Mouse (Mus musculus): ENCODE measurements around the gene Hdgfl1. TPM values are rescaled to one million over a fixed set of nuclear protein-coding genes. Genes with fewer than 3 reads are reported as not detected.

Hdgfl1 gene
- not detected in 2 replicates for polyA plus RNA-seq (2016; fragmentation: Nextera tagmentation; extraction: Ambion mirVana)

DNA sequence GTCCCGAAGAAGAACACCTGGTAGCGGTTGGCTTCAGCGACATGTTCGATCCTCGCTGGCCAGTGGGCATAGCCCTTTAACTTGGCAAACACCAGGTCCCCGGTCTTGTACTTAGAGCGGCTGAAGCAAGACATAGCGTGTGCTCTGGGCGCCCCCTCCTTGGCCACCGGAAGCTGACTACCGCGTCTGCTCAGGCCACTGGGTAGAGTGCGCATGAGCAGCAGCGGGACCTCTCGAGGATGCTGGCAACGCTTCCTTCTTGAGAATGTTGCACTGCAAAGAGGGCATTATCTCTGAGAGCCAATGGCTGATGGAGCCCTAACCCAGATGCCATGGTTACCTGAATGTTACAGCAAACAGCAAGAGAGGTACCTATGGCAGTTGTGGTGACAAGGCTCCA, at the start of gene Hdgfl1:
TSS of gene Hdgfl1 (minus strand) at position 211 of the 400 bp plus-strand sequence.
- Histone ChIP-seq H3K4me1 (no peaks in the 10 kb centered on the region), H3K27ac (no peak within 1 kb of the TSS), H3K27me3 (replicated peaks) (no peaks in the 10 kb centered on the region), H3K4me3 (no peak within 1 kb of the TSS), H3K4me2 (no peak within 1 kb of the TSS), H3K36me3 (no peaks in the 10 kb centered on the region), H3K9me3 (replicated peaks) (0 out of 2 replicates have a peak, but pooled peaks cover 4% of the 10 kb centered on the region), H3K9ac (no peak within 1 kb of the TSS)
- 81% methylated on average over 16 of the region's 16 CpGs for WGBS (ENCODE audit: insufficient replicate concordance)
- no peak for ATAC-seq

- Histone ChIP-seq H3K4me1 (no peaks in the 10 kb centered on the region), H3K4me2 (no peak overlapping the region), H3K4me3 (no peak overlapping the region), H3K9me3 (replicated peaks) (no peaks in the 10 kb centered on the region), H3K36me3 (no peaks in the 10 kb centered on the region), H3K27me3 (replicated peaks) (no peaks in the 10 kb centered on the region), H3K27ac (no peak overlapping the region), H3K9ac (no peak overlapping the region)
- ATAC-seq, result no peak
- whole genome bisulfite sequencing (ENCODE audit: insufficient replicate concordance), result 54% methylated on average over 3 of the region's 3 CpGs
Measured at GRCm38 (mm10) chr13:26795460-26795859, 25.5 kb upstream of the Hdgfl1 start.

DNA sequence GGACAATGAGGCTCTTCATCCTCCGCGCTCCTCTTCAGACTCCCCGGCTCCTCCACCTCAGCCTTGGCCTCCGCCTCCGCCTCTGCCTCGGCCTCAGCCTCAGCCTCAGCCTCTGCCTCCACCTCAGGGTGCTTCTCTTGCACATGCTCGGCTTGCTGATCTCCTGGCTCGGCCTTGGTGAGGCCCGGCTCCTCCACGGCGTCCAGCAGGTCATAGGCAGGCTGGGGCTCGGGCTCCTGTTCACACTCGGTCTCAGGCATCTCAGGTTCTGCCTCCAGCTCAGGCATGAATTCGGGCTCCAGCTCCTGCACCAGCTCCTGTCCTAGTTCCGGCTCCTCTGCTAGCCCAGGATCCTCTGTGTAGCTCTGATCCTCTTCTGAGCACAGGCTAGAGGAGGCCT, 541 bp downstream of the Hdgfl1 start:
- H3K4me3 ChIP-seq, result no peak overlapping the region
- no peaks in the 10 kb centered on the region for H3K4me1 ChIP-seq
- no peak overlapping the region for H3K27ac ChIP-seq
- H3K4me2 ChIP-seq, result no peak overlapping the region
- no peaks in the 10 kb centered on the region for H3K27me3 ChIP-seq (replicated peaks)
- ATAC-seq, result no peak
- WGBS (ENCODE audit: insufficient replicate concordance), result 79% methylated on average over 15 of the region's 15 CpGs
- 0 out of 2 replicates have a peak, but pooled peaks cover 4% of the 10 kb centered on the region for H3K9me3 ChIP-seq (replicated peaks)
- no peaks in the 10 kb centered on the region for H3K36me3 ChIP-seq
- H3K9ac ChIP-seq, result no peak overlapping the region

DNA sequence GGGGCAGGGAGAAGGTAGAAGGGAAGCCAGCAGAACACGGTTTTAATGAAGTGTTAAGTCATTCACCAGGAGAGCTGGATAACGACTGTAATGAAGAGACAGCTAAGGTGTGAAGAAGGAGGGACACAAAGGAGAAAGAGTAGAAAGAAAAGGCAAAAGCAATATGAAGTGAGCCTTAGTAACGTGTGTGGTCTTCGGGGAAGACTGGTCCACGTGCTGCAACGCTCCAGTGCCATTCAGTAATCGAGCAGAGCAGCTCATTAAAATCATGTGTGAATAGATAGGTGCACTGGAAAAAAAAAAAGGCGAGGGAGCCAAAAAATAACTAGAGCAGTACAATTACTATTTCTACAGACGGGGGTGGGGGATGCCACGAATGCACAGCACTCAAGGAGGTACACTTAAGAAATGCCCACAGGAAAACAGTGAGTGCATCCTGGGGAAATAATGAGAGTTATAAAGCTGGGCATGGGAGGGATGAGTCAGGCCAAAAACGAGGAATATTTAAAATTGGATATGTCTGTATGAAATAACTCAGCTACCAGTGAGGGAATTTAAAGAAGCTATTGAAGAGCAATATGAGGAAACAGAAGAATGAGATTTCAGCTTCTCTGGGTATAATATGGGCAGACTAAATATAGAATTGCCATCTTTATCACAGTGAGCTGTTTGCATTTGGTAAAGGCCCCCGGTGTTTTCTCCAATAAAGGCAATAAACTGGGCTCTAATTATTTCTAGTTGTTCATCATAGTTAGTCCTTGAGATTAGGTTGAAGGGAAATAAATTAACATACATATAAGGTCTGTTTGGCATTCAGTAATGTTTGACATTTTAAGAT, 7.8 kb downstream of the Hdgfl1 start:
- Histone ChIP-seq H3K27me3 (replicated peaks) (no peaks in the 10 kb centered on the region), H3K9me3 (replicated peaks) (no peaks in the 10 kb centered on the region), H3K27ac (no peak overlapping the region), H3K9ac (no peak overlapping the region), H3K4me2 (no peak overlapping the region), H3K4me3 (no peak overlapping the region), H3K4me1 (no peaks in the 10 kb centered on the region), H3K36me3 (no peaks in the 10 kb centered on the region)
- no peak for ATAC-seq
- 67% methylated on average over 12 of the region's 12 CpGs for WGBS (ENCODE audit: insufficient replicate concordance)

DNA sequence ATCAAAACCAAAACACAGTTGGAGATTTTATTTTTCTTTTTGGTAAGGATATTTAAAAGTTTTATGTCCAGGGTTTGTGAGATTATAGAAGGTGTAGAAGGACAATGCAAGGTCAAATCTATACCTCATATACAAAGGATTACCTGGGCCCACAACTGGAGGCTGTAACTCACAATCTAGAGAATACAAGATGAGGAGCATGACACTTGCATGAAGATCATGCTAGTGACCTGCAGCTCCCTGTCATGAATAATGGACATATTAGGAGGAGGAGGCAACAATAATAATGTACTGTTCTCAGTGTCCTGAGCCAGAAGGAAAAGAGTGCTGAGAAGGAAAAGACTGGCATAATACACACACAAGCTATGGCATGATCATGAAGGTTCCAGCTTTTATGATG, 17.1 kb downstream of the Hdgfl1 start:
- Histone ChIP-seq H3K9me3 (replicated peaks) (no peaks in the 10 kb centered on the region), H3K27me3 (replicated peaks) (no peaks in the 10 kb centered on the region), H3K4me1 (no peaks in the 10 kb centered on the region), H3K27ac (no peak overlapping the region), H3K4me2 (no peak overlapping the region), H3K36me3 (no peaks in the 10 kb centered on the region), H3K4me3 (no peak overlapping the region), H3K9ac (no peak overlapping the region)
- no peak for ATAC-seq

- H3K27me3 ChIP-seq (replicated peaks), result no peaks in the 10 kb centered on the region
- no peak overlapping the region for H3K9ac ChIP-seq
- no peaks in the 10 kb centered on the region for H3K36me3 ChIP-seq
- H3K4me2 ChIP-seq, result no peak overlapping the region
- H3K27ac ChIP-seq, result no peak overlapping the region
- no peaks in the 10 kb centered on the region for H3K4me1 ChIP-seq
- ATAC-seq, result no peak
- H3K4me3 ChIP-seq, result no peak overlapping the region
- H3K9me3 ChIP-seq (replicated peaks), result no peaks in the 10 kb centered on the region
- 74% methylated on average over 1 of the region's 1 CpGs for WGBS (ENCODE audit: insufficient replicate concordance)
Measured at GRCm38 (mm10) chr13:26752414-26752813, 17.6 kb downstream of the Hdgfl1 start.

GRCm38 (mm10) chr13:26745760-26746457, 24.1 kb downstream of the Hdgfl1 start:
- Histone ChIP-seq H3K4me1 (no peaks in the 10 kb centered on the region), H3K27ac (no peak overlapping the region), H3K9ac (no peak overlapping the region), H3K27me3 (replicated peaks) (no peaks in the 10 kb centered on the region), H3K36me3 (no peaks in the 10 kb centered on the region), H3K4me2 (no peak overlapping the region), H3K9me3 (replicated peaks) (no peaks in the 10 kb centered on the region), H3K4me3 (no peak overlapping the region)
- 73% methylated on average over 2 of the region's 2 CpGs for WGBS (ENCODE audit: insufficient replicate concordance)
- ATAC-seq, result no peak

GRCm38 (mm10) chr13:26745059-26745759, 24.8 kb downstream of the Hdgfl1 start:
- H3K9ac ChIP-seq, result no peak overlapping the region
- no peaks in the 10 kb centered on the region for H3K27me3 ChIP-seq (replicated peaks)
- no peak overlapping the region for H3K4me2 ChIP-seq
- no peak overlapping the region for H3K4me3 ChIP-seq
- H3K36me3 ChIP-seq, result no peaks in the 10 kb centered on the region
- no peak for ATAC-seq
- H3K27ac ChIP-seq, result no peak overlapping the region
- no peaks in the 10 kb centered on the region for H3K9me3 ChIP-seq (replicated peaks)
- WGBS (ENCODE audit: insufficient replicate concordance), result 65% methylated on average over 5 of the region's 5 CpGs
- no peaks in the 10 kb centered on the region for H3K4me1 ChIP-seq

DNA sequence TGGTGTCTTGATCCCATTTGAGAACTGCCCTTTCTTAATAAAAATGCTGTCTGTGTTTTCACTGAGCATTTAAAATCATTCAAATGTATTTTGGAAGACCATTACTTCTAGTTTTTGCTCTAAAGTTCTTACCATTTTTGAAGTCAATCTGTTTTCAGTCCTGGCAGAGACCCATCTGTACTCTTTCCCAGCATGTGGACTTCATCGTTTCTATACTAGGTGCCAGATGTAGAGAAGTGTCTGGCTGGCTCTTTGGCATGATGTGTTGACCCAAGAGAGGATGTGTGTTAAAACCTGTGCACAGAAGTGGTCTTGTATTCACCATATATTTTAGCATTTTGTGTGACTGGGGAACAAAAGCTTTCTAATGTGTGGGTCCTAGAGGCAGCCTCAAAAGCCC, 25.9 kb downstream of the Hdgfl1 start:
- Histone ChIP-seq H3K4me3 (no peak overlapping the region), H3K9me3 (replicated peaks) (no peaks in the 10 kb centered on the region), H3K27me3 (replicated peaks) (no peaks in the 10 kb centered on the region), H3K27ac (no peak overlapping the region), H3K9ac (no peak overlapping the region), H3K36me3 (no peaks in the 10 kb centered on the region), H3K4me2 (no peak overlapping the region), H3K4me1 (no peaks in the 10 kb centered on the region)
- WGBS (ENCODE audit: insufficient replicate concordance), result 56% methylated on average over 1 of the region's 1 CpGs
- ATAC-seq, result no peak

- Histone ChIP-seq H3K36me3 (no peaks in the 10 kb centered on the region), H3K9ac (no peak overlapping the region), H3K27me3 (replicated peaks) (no peaks in the 10 kb centered on the region), H3K4me3 (no peak overlapping the region), H3K27ac (no peak overlapping the region), H3K4me1 (no peaks in the 10 kb centered on the region), H3K9me3 (replicated peaks) (no peaks in the 10 kb centered on the region), H3K4me2 (no peak overlapping the region)
- ATAC-seq, result no peak
- 74% methylated on average over 1 of the region's 1 CpGs for WGBS (ENCODE audit: insufficient replicate concordance)
Measured at GRCm38 (mm10) chr13:26734981-26735380, 35.0 kb downstream of the Hdgfl1 start.

GRCm38 (mm10) chr13:26724250-26724649, 45.7 kb downstream of the Hdgfl1 start:
- Histone ChIP-seq H3K36me3 (no peaks in the 10 kb centered on the region), H3K9me3 (replicated peaks) (no peaks in the 10 kb centered on the region), H3K4me3 (no peak overlapping the region), H3K9ac (no peak overlapping the region), H3K27ac (no peak overlapping the region), H3K4me1 (no peaks in the 10 kb centered on the region), H3K27me3 (replicated peaks) (no peaks in the 10 kb centered on the region), H3K4me2 (no peak overlapping the region)
- WGBS (ENCODE audit: insufficient replicate concordance), result 69% methylated on average over 1 of the region's 1 CpGs
- ATAC-seq, result no peak

GRCm38 (mm10) chr13:26721333-26721732, 48.6 kb downstream of the Hdgfl1 start:
- no peaks in the 10 kb centered on the region for H3K9me3 ChIP-seq (replicated peaks)
- H3K27me3 ChIP-seq (replicated peaks), result no peaks in the 10 kb centered on the region
- no peak overlapping the region for H3K9ac ChIP-seq
- no peaks in the 10 kb centered on the region for H3K4me1 ChIP-seq
- no peak overlapping the region for H3K27ac ChIP-seq
- H3K4me3 ChIP-seq, result no peak overlapping the region
- ATAC-seq, result no peak
- no peaks in the 10 kb centered on the region for H3K36me3 ChIP-seq
- H3K4me2 ChIP-seq, result no peak overlapping the region
- 26% methylated on average over 6 of the region's 6 CpGs for WGBS (ENCODE audit: insufficient replicate concordance)

Data from liver, embryonic 12.5 days (tissue).